Mouse (Mus musculus): ENCODE measurements at regions not wholly inside any gene's neighbourhood (a gene's known extent, or its start where the extent isn't known, plus 50 kb on each side); places are given as distances from the start of the nearest gene placed in this dataset.

DNA sequence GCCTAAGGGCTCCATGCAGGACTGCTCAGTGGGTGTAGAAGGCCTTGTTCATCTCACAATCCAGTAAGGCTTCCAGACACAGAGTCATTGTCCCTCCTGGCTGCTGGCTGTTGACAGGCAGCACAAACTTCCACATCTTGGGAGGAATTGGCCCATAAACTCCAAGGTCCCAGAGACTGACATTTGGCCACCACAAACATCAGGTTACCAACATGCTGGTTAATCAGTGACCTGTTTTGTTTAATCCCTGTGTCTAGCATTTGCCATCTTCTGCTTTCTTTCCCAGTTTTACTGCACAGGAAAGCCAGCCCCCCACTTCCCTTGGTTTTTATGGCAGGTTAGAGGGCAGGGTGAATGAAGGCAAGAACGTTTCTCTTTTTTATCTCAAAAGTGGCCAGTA lies 80.5 kb downstream of the Gm12689 start:
- TF ChIP-seq POLR2A (IDR thresholded peaks at IDR 0.05; ENCODE audit: borderline replicate concordance, extremely low read depth, insufficient read depth, insufficient read length, poor library complexity, severe bottlenecking), result no peak
- no peak for TF ChIP-seq CTCF (IDR thresholded peaks at IDR 0.05; ENCODE audit: borderline replicate concordance, extremely low read depth, insufficient read depth, insufficient read length)

All from brain, embryonic 14.5 days (tissue).